Mouse (Mus musculus): ENCODE results near the gene Grin2d.

DNA sequence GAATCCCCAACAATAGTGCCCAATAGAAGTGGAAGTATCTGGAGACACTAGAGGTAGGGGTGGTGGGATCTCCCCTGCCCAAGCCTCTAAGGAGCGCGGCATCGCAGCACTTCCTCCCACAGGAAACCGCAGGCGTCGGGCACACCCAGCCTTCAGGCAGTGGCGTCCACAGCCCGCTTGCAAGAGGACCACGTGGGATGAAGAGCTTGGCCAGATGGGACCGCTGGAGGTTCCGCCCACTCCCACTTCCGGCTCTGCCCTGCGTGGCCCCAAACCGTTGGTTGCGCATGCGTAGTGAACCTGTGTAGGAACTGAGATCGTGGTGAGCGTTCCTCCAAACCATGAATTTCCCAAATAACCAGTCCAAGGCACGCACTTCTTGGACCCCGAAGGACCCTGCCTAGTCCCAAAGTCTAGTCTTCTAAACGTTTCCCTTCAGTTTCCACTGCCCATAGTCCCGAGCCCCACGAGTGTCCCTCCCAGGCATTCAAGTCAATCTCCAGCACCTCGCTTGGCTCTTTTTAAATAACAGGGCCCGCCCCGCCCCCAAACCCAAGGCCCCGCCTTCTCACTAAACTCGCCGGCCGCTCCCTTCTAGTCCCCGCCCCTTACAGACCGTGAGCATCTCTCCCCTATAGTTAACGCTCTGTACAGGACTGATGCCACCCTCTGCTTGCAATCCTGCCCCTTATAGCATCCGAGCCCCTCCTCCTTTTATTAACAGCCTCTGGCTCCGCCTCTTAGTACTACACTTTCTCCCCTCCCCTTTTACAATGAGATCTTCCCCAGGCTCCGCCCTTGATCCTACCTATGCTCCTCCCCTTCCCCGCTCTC is 45.0 kb upstream of the Grin2d start:
- TF ChIP-seq POLR2A (IDR thresholded peaks at IDR 0.05; ENCODE audit: low read depth, low read length) = peak; percentile 85
- TF ChIP-seq CTCF (IDR thresholded peaks at IDR 0.05; ENCODE audit: borderline replicate concordance, insufficient read depth, low read length) = no peak
